ENCODE assay signal across 8 mouse cellular contexts in genomic region chr6:142507785-142508162, GRCm38 (mm10). TPM values are rescaled to one million over a fixed set of nuclear protein-coding genes. Genes with fewer than 3 reads are reported as not detected.
DNase-seq lines count a peak whose midpoint lies in the region; ATAC-seq lines count a peak whose summit lies in the region.

TSS of gene Ldhb (minus strand) at chr6:142507957.

- peak within 1 kb of the TSS; percentile 71 for H3K4me2 ChIP-seq in embryonic facial prominence, embryonic 15.5 days (replicated peaks)
- peak within 1 kb of the TSS; percentile 81 for H3K4me2 ChIP-seq in limb, embryonic 11.5 days (ENCODE audit: low read depth, severe bottlenecking)
- H3K4me2 ChIP-seq in midbrain, embryonic 12.5 days (replicated peaks), result peak within 1 kb of the TSS; percentile 62

- peak within 1 kb of the TSS; percentile 51 for H3K4me3 ChIP-seq in embryonic facial prominence, embryonic 15.5 days (replicated peaks)
- peak within 1 kb of the TSS; percentile 59 for H3K4me3 ChIP-seq in limb, embryonic 11.5 days (ENCODE audit: low read depth, low read length)
- peak within 1 kb of the TSS; percentile 57 for H3K4me3 ChIP-seq in midbrain, embryonic 12.5 days

- peak within 1 kb of the TSS; percentile 44 for H3K27ac ChIP-seq in embryonic facial prominence, embryonic 15.5 days (replicated peaks)
- H3K27ac ChIP-seq in limb, embryonic 11.5 days (replicated peaks; ENCODE audit: low read depth, low read length), result peak within 1 kb of the TSS; percentile 61
- peak within 1 kb of the TSS; percentile 54 for H3K27ac ChIP-seq in midbrain, embryonic 12.5 days (replicated peaks)

- no peaks in the 10 kb centered on the region for H3K36me3 ChIP-seq in embryonic facial prominence, embryonic 15.5 days
- no peaks in the 10 kb centered on the region for H3K36me3 ChIP-seq in limb, embryonic 11.5 days (ENCODE audit: control insufficient read depth, insufficient read depth, low read length)
- no peaks in the 10 kb centered on the region for H3K36me3 ChIP-seq in midbrain, embryonic 12.5 days

- peak within 1 kb of the TSS; percentile 9 for H3K9ac ChIP-seq in embryonic facial prominence, embryonic 15.5 days
- H3K9ac ChIP-seq in limb, embryonic 11.5 days (ENCODE audit: low read length), result peak within 1 kb of the TSS; percentile 89
- H3K9ac ChIP-seq in midbrain, embryonic 12.5 days (replicated peaks), result peak within 1 kb of the TSS; percentile 79

- no peaks in the 10 kb centered on the region for H3K9me3 ChIP-seq in embryonic facial prominence, embryonic 15.5 days (replicated peaks)
- H3K9me3 ChIP-seq in limb, embryonic 11.5 days (ENCODE audit: control insufficient read depth, low read length), result no peaks in the 10 kb centered on the region
- H3K9me3 ChIP-seq in midbrain, embryonic 12.5 days, result no peaks in the 10 kb centered on the region

- 0% methylated on average over 19 of the region's 19 CpGs for whole genome bisulfite sequencing in embryonic facial prominence, embryonic 15.5 days
- under 1% methylated on average over 19 of the region's 19 CpGs for WGBS in limb, embryonic 11.5 days
- WGBS in midbrain, embryonic 12.5 days, result 1% methylated on average over 18 of the region's 19 CpGs

- peaks cover 19% of the 10 kb centered on the region; the same call in 1 of the 2 replicates for H3K4me1 ChIP-seq in embryonic facial prominence, embryonic 15.5 days
- peaks cover 11% of the 10 kb centered on the region for H3K4me1 ChIP-seq in limb, embryonic 11.5 days (ENCODE audit: control insufficient read depth, insufficient read depth, low read length)
- peaks cover 31% of the 10 kb centered on the region for H3K4me1 ChIP-seq in midbrain, embryonic 12.5 days

- peak; percentile 11 to 25 for DNase-seq in spleen, adult 18-20 months
- DNase-seq in spleen, adult 12 weeks (ENCODE audit: low spot score), result no peak
- DNase-seq in heart, adult 9 months (ENCODE audit: low spot score in 2 of 2), result peak; percentile 90 to 92
- DNase-seq in kidney, adult 8-10 months, result peak; percentile 96 to 98
- peak; percentile 93 for DNase-seq in limb, embryonic 11.5 days (ENCODE audit: low spot score)
- DNase-seq in skeletal muscle tissue, adult 2 months (ENCODE audit: low read depth, low spot score), result peak; percentile 62

- peaks cover 7% of the 10 kb centered on the region for H3K27me3 ChIP-seq in embryonic facial prominence, embryonic 15.5 days
- H3K27me3 ChIP-seq in limb, embryonic 11.5 days (ENCODE audit: control insufficient read depth, insufficient read depth, low read length), result no peaks in the 10 kb centered on the region
- peaks cover 19% of the 10 kb centered on the region for H3K27me3 ChIP-seq in midbrain, embryonic 12.5 days

- ATAC-seq in embryonic facial prominence, embryonic 15.5 days (ENCODE audit: insufficient number of reproducible peaks, low FRiP score, low TSS enrichment, low read depth), result peak; percentile 93
- peak; percentile 96 for ATAC-seq in limb, embryonic 11.5 days (ENCODE audit: insufficient number of reproducible peaks, low FRiP score, low TSS enrichment, low read depth)
- peak; percentile 98 for ATAC-seq in midbrain, embryonic 12.5 days (ENCODE audit: low FRiP score, low read depth)

RNA-seq across cellular contexts. Expression of gene Ldhb, which starts in this region (rescaled TPM):
- 211 and 225 TPM in 2 replicates for polyA plus RNA-seq in embryonic facial prominence, embryonic 15.5 days (2015; fragmentation: Nextera tagmentation; extraction: Ambion mirVana)
- polyA plus RNA-seq in limb, embryonic 11.5 days (2014; fragmentation: Nextera tagmentation; extraction: Ambion mirVana), result 521 and 564 TPM in 2 replicates
- 388 and 389 TPM in 2 replicates for polyA plus RNA-seq in midbrain, embryonic 12.5 days (2016; fragmentation: Nextera tagmentation; extraction: Ambion mirVana)

Comparison
In these comparisons a context has a peak if more than half of its experiments do, and no peak if none do; other contexts are left out.
1. H3K9ac ChIP-seq: peak in every context shown above with its lines; median percentile 89 in limb, embryonic 11.5 days; 79 in midbrain, embryonic 12.5 days; 9 in embryonic facial prominence, embryonic 15.5 days.